In genomic region chr3:100684234-100684975, GRCm38 (mm10) we compare ENCODE assay signal across 8 mouse cellular contexts. TPM values are rescaled to one million over a fixed set of nuclear protein-coding genes. Genes with fewer than 3 reads are reported as not detected.
A peak's percentile ranks its signal among the peaks of the same experiment; 100 is the strongest.
DNase-seq lines count a peak whose midpoint lies in the region; ATAC-seq lines count a peak whose summit lies in the region.

No protein-coding gene starts in this region.

- H3K36me3 ChIP-seq in embryonic facial prominence, embryonic 15.5 days: no peaks in the 10 kb centered on the region
- no peaks in the 10 kb centered on the region for H3K36me3 ChIP-seq in hindbrain, embryonic 13.5 days
- H3K36me3 ChIP-seq in liver, embryonic 12.5 days: no peaks in the 10 kb centered on the region; the same call in 1 of the 2 replicates
- H3K36me3 ChIP-seq in neural tube, embryonic 14.5 days (ENCODE audit: control insufficient read depth, insufficient read depth, low read length): no peaks in the 10 kb centered on the region

- peak; percentile 30 to 46 for DNase-seq in left cerebral cortex, postnatal 36 days (ENCODE audit: low spot score in 2 of 2)
- DNase-seq in left cerebral cortex, adult 8-10 months (ENCODE audit: low spot score in 2 of 2): no peak
- DNase-seq in adipocyte (ENCODE audit: low spot score): peak; percentile 65
- DNase-seq in left cerebral cortex, adult 18-20 months (ENCODE audit: low spot score in 2 of 2): no peak

- H3K9ac ChIP-seq in embryonic facial prominence, embryonic 15.5 days: peak overlapping the region; percentile 87
- peak overlapping the region; percentile 87 for H3K9ac ChIP-seq in hindbrain, embryonic 13.5 days
- H3K9ac ChIP-seq in liver, embryonic 12.5 days: peak overlapping the region; percentile 92
- H3K9ac ChIP-seq in neural tube, embryonic 14.5 days (replicated peaks; ENCODE audit: low read depth, low read length): peak overlapping the region; percentile 87

- no peaks in the 10 kb centered on the region for H3K9me3 ChIP-seq in embryonic facial prominence, embryonic 15.5 days (replicated peaks)
- no peaks in the 10 kb centered on the region for H3K9me3 ChIP-seq in hindbrain, embryonic 13.5 days
- no peaks in the 10 kb centered on the region for H3K9me3 ChIP-seq in liver, embryonic 12.5 days (replicated peaks)
- no peaks in the 10 kb centered on the region for H3K9me3 ChIP-seq in neural tube, embryonic 14.5 days (ENCODE audit: control insufficient read depth, low read length)

- 1% methylated on average over 25 of the region's 25 CpGs for WGBS in embryonic facial prominence, embryonic 15.5 days
- WGBS in hindbrain, embryonic 13.5 days: under 1% methylated on average over 25 of the region's 25 CpGs
- WGBS in liver, embryonic 12.5 days (ENCODE audit: insufficient replicate concordance): under 1% methylated on average over 25 of the region's 25 CpGs
- under 1% methylated on average over 25 of the region's 25 CpGs for WGBS in neural tube, embryonic 14.5 days

- H3K4me1 ChIP-seq in embryonic facial prominence, embryonic 15.5 days: peaks cover 22% of the 10 kb centered on the region
- peaks cover 35% of the 10 kb centered on the region for H3K4me1 ChIP-seq in hindbrain, embryonic 13.5 days (replicated peaks)
- peaks cover 47% of the 10 kb centered on the region for H3K4me1 ChIP-seq in liver, embryonic 12.5 days
- peaks cover 30% of the 10 kb centered on the region for H3K4me1 ChIP-seq in neural tube, embryonic 14.5 days (ENCODE audit: control insufficient read depth, insufficient read depth, low read length)

- H3K4me2 ChIP-seq in embryonic facial prominence, embryonic 15.5 days (replicated peaks): peak overlapping the region; percentile 88
- peak overlapping the region; percentile 81 for H3K4me2 ChIP-seq in hindbrain, embryonic 13.5 days
- peak overlapping the region; percentile 96 for H3K4me2 ChIP-seq in liver, embryonic 12.5 days
- peak overlapping the region; percentile 87 for H3K4me2 ChIP-seq in neural tube, embryonic 14.5 days (ENCODE audit: low read depth, low read length)

- ATAC-seq in embryonic facial prominence, embryonic 15.5 days (ENCODE audit: insufficient number of reproducible peaks, low FRiP score, low TSS enrichment, low read depth): no peak
- ATAC-seq in hindbrain, embryonic 13.5 days (ENCODE audit: low FRiP score): no peak
- 0 out of 2 replicates have a peak, but pooled peaks have one; percentile 2 for ATAC-seq in liver, embryonic 12.5 days
- ATAC-seq in neural tube, embryonic 14.5 days (ENCODE audit: low read depth): no peak

- peak overlapping the region; percentile 89 for H3K4me3 ChIP-seq in embryonic facial prominence, embryonic 15.5 days (replicated peaks)
- H3K4me3 ChIP-seq in hindbrain, embryonic 13.5 days: peak overlapping the region; percentile 70
- peak overlapping the region; percentile 92 for H3K4me3 ChIP-seq in liver, embryonic 12.5 days
- peak overlapping the region; percentile 72 for H3K4me3 ChIP-seq in neural tube, embryonic 14.5 days (ENCODE audit: low read depth, low read length)

- no peaks in the 10 kb centered on the region for H3K27me3 ChIP-seq in embryonic facial prominence, embryonic 15.5 days
- H3K27me3 ChIP-seq in hindbrain, embryonic 13.5 days: no peaks in the 10 kb centered on the region
- no peaks in the 10 kb centered on the region for H3K27me3 ChIP-seq in liver, embryonic 12.5 days (replicated peaks)
- no peaks in the 10 kb centered on the region for H3K27me3 ChIP-seq in neural tube, embryonic 14.5 days (ENCODE audit: control insufficient read depth, insufficient read depth, low read length)

- H3K27ac ChIP-seq in embryonic facial prominence, embryonic 15.5 days (replicated peaks): peak overlapping the region; percentile 91; the same call in 1 of the 2 replicates
- H3K27ac ChIP-seq in hindbrain, embryonic 13.5 days: 0 out of 2 replicates have a peak overlapping the region, but pooled peaks have one; percentile 45
- H3K27ac ChIP-seq in liver, embryonic 12.5 days: peak overlapping the region; percentile 93
- H3K27ac ChIP-seq in neural tube, embryonic 14.5 days (ENCODE audit: low read depth, low read length): no peak overlapping the region

- intact Hi-C loops in left cerebral cortex, postnatal 36 days (cut with DNase I): loop anchor here (10.0 kb wide), 2 partner anchors 110 to 500 kb away; no protein-coding TSS in a partner anchor

RNA-seq across cellular contexts. Expression of gene Man1a2, which starts 0.9 kb away (rescaled TPM):
- 100 to 1,000 TPM; 170 to 172 TPM for total RNA-seq in left cerebral cortex, postnatal 36 days (2021)
- 100 to 1,000 TPM; 128 to 161 (median 154) TPM for total RNA-seq in left cerebral cortex, adult 8-10 months (2022)
- 75.5 and 78.2 TPM in 2 replicates for polyA plus RNA-seq in embryonic facial prominence, embryonic 15.5 days (2015; fragmentation: Nextera tagmentation; extraction: Ambion mirVana)
- 44.6 and 45.2 TPM in 2 replicates for polyA plus RNA-seq in hindbrain, embryonic 13.5 days (2015; fragmentation: Nextera tagmentation; extraction: Ambion mirVana)
- polyA plus RNA-seq in liver, embryonic 12.5 days (2016; fragmentation: Nextera tagmentation; extraction: Ambion mirVana): 61.2 and 65.0 TPM in 2 replicates
- 42.6 and 50.2 TPM in 2 replicates for polyA plus RNA-seq in neural tube, embryonic 14.5 days (2014; fragmentation: Nextera tagmentation; extraction: Ambion mirVana)
- 100 to 1,000 TPM; 164 to 166 TPM for total RNA-seq in left cerebral cortex, adult 18-20 months (2021)

Comparison
In these comparisons a context has a peak if more than half of its experiments do, and no peak if none do; other contexts are left out.
1. DNase-seq: peak in left cerebral cortex, postnatal 36 days (2 of 2) and adipocyte (single experiment); none in left cerebral cortex, adult 8-10 months (0 of 2) and left cerebral cortex, adult 18-20 months (0 of 2).
2. Peak in every context shown above with its lines, with median percentiles within 50 percentile points of each other: H3K4me2 ChIP-seq, H3K4me3 ChIP-seq and H3K9ac ChIP-seq.